In genomic region chr13:51916666-51917240, GRCm38 (mm10) we compare ENCODE assay signal across 8 mouse cellular contexts.
A peak's percentile ranks its signal among the peaks of the same experiment; 100 is the strongest.
DNase-seq lines count a peak whose midpoint lies in the region; ATAC-seq and TF ChIP-seq lines count a peak whose summit lies in the region.

No protein-coding gene starts in this region.

- H3K4me2 ChIP-seq in hindbrain, embryonic 16.5 days (ENCODE audit: low read length), result peak overlapping the region; percentile 4; the same call in 1 of the 2 replicates

- H3K4me1 ChIP-seq in E14TG2a.4 (replicated peaks; ENCODE audit: low read depth, low read length), result peaks cover 74% of the 10 kb centered on the region
- H3K4me1 ChIP-seq in embryonic facial prominence, embryonic 10.5 days, result peaks cover 57% of the 10 kb centered on the region
- H3K4me1 ChIP-seq in hindbrain, embryonic 16.5 days (ENCODE audit: control insufficient read depth, insufficient read depth, low read depth, low read length), result peaks cover 48% of the 10 kb centered on the region

- peaks cover 78% of the 10 kb centered on the region for H3K27me3 ChIP-seq in E14TG2a.4 (ENCODE audit: insufficient read depth, low read length)
- H3K27me3 ChIP-seq in embryonic facial prominence, embryonic 10.5 days (replicated peaks; ENCODE audit: low read depth, poor library complexity, severe bottlenecking), result peaks cover 97% of the 10 kb centered on the region
- peaks cover 7% of the 10 kb centered on the region; the same call in 1 of the 2 replicates for H3K27me3 ChIP-seq in hindbrain, embryonic 16.5 days (replicated peaks; ENCODE audit: control insufficient read depth, insufficient read depth, low read length)

- TF ChIP-seq CTCF in E14TG2a.4 (conservative IDR thresholded peaks at IDR 0.05; ENCODE audit: low read length), result no peak

- 31% methylated on average over 15 of the region's 15 CpGs for whole genome bisulfite sequencing in embryonic facial prominence, embryonic 10.5 days
- WGBS in hindbrain, embryonic 16.5 days, result 35% methylated on average over 15 of the region's 15 CpGs

- peak; percentile 20 for DNase-seq in embryo, embryonic 11 days
- no peak for DNase-seq in embryo, embryonic 9.5 days (ENCODE audit: extremely low spot score)
- no peak for DNase-seq in embryonic facial prominence, embryonic 10.5 days (ENCODE audit: low spot score)
- no peak for DNase-seq in spleen, adult 12 weeks (ENCODE audit: low spot score)
- DNase-seq in Muller cell, postnatal 12 days (ENCODE audit: inconsistent ontology term), result no peak
- DNase-seq in heart, adult 18-20 months, result no peak

- H3K27ac ChIP-seq in embryonic facial prominence, embryonic 10.5 days (replicated peaks), result 0 out of 2 replicates have a peak overlapping the region, but pooled peaks have one; percentile 49
- H3K27ac ChIP-seq in hindbrain, embryonic 16.5 days (ENCODE audit: low read depth, low read length), result no peak overlapping the region

- ATAC-seq in hindbrain, embryonic 16.5 days, result no peak

- peak overlapping the region; percentile 32 for H3K4me3 ChIP-seq in E14TG2a.4 (replicated peaks; ENCODE audit: low read length)
- H3K4me3 ChIP-seq in embryonic facial prominence, embryonic 10.5 days, result peak overlapping the region; percentile 17; the same call in 1 of the 2 replicates
- no peak overlapping the region for H3K4me3 ChIP-seq in hindbrain, embryonic 16.5 days (ENCODE audit: low read length)

- H3K9ac ChIP-seq in hindbrain, embryonic 16.5 days (ENCODE audit: low read depth, low read length), result no peak overlapping the region

- peaks cover 5% of the 10 kb centered on the region for H3K9me3 ChIP-seq in E14TG2a.4 (ENCODE audit: low read length)
- no peaks in the 10 kb centered on the region for H3K9me3 ChIP-seq in embryonic facial prominence, embryonic 10.5 days
- H3K9me3 ChIP-seq in hindbrain, embryonic 16.5 days (ENCODE audit: control insufficient read depth, low read length), result no peaks in the 10 kb centered on the region

- H3K36me3 ChIP-seq in E14TG2a.4 (ENCODE audit: insufficient read depth, low read length), result no peaks in the 10 kb centered on the region
- no peaks in the 10 kb centered on the region for H3K36me3 ChIP-seq in embryonic facial prominence, embryonic 10.5 days (replicated peaks)
- H3K36me3 ChIP-seq in hindbrain, embryonic 16.5 days (ENCODE audit: control insufficient read depth, insufficient read depth, low read length), result no peaks in the 10 kb centered on the region
